ENCODE assay signal across 11 mouse cellular contexts in genomic region chr1:181896991-181897390, GRCm38 (mm10).
"Had no signal": no experiment of that assay in that cellular context is flagged by ENCODE, and none has a peak within 500 bp of the region (broad histone marks: within the 10 kb centered on the region; RNA-seq: fewer than 3 reads in every experiment).

No protein-coding gene starts in this region.

- DNase-seq: layer of hippocampus, adult 9-11 months; liver, embryonic 13.5 days; lung, adult 2 months; lung, postnatal 14 days; lung, postnatal 4 days; midbrain, embryonic 14.5 days; thymus, postnatal 4 days had no signal

- H3K27me3 ChIP-seq: intestine, embryonic 15.5 days; liver, embryonic 13.5 days had no signal

- H3K4me1 ChIP-seq: intestine, embryonic 15.5 days; liver, embryonic 13.5 days had no signal

- ATAC-seq: hindbrain, embryonic 16.5 days; intestine, embryonic 15.5 days had no signal

- H3K27ac ChIP-seq: intestine, embryonic 15.5 days; layer of hippocampus, adult 2 months; liver, embryonic 13.5 days had no signal

- H3K36me3 ChIP-seq: intestine, embryonic 15.5 days; liver, embryonic 13.5 days had no signal

- H3K4me2 ChIP-seq: intestine, embryonic 15.5 days; liver, embryonic 13.5 days; midbrain, embryonic 11.5 days had no signal

- H3K9me3 ChIP-seq: intestine, embryonic 15.5 days; liver, embryonic 13.5 days had no signal

- H3K4me3 ChIP-seq: intestine, embryonic 15.5 days; layer of hippocampus, adult 2 months; liver, embryonic 13.5 days had no signal

- H3K9ac ChIP-seq: intestine, embryonic 15.5 days; liver, embryonic 13.5 days had no signal
